Mouse (Mus musculus) adrenal gland, postnatal 25 days (tissue): ENCODE results near the gene C1galt1. TPM values are rescaled to one million over a fixed set of nuclear protein-coding genes. Genes with fewer than 3 reads are reported as not detected.
A peak's percentile ranks its signal among the peaks of the same experiment; 100 is the strongest.

Experiments used
- DNase-seq: peaks from one replicate; pipeline ENCODE4 v3.0.0; 2021; ENCODE audit warnings: mixed read lengths
- total RNA-seq: library from RNA; stranded (reverse); gene quantifications from 2 replicates; pipeline ENCODE4 v1.2.3, GENCODE M21; 2021

The C1galt1 gene
- total RNA-seq, 1 experiment from 2014 or later, result 59.0 TPM

DNA sequence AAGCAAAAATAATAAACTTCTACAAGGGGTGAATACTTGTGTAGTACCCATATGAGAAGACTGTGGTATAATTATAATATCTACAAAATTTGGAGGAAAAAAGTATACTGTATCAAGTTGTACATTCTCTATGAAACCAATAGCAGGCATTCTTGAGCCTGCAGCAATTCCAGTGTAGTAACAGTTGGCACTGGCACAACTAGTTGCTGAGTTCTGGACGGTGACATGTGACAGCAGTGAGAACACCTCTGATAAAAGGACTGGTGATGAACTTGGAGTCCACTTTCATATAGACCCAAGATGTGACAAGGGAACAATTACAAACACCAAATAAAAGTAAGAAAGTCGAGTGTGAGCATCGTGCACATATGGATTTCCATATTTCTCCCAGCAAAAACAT, 14.5 kb downstream of the C1galt1 start:
- no peak for DNase-seq

DNA sequence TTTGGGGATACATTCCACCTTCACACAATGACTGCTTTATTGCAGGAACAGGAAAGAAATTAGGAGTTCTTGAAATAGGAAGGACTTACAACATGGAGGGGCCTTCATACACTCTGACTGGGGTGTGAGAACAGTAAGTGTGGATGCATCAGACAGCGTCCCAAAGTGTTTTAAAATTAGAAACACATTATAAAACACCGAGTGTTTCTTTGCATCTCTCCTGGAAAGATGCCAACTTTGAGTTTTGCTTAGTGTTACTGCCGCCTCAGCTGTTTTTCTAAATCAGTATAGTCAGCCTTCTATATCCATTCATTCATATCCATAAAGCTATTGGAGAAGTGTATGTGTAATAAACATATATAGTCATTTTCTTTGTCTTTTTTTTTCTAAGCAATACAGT, 16.4 kb downstream of the C1galt1 start:
- DNase-seq, result no peak

DNA sequence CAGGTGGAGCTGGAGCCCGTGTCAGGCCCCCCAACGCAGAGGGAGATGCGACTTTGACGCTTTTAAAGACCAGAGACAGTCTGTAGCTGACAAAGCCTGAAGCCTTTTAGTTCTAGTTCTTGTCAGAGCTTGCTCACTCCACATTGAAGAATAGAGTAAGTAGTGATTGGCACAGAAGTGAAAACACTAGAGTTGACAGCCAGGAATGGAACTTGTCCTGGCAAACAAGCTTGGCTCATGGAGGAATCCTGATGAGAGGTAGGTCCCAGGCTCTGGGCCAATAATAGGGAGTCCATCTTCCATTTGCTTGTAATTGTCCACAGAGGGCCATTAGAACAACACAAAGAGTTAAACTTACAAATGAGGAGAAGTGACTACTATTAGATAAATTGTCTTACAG, 18.7 kb downstream of the C1galt1 start:
- no peak for DNase-seq

DNA sequence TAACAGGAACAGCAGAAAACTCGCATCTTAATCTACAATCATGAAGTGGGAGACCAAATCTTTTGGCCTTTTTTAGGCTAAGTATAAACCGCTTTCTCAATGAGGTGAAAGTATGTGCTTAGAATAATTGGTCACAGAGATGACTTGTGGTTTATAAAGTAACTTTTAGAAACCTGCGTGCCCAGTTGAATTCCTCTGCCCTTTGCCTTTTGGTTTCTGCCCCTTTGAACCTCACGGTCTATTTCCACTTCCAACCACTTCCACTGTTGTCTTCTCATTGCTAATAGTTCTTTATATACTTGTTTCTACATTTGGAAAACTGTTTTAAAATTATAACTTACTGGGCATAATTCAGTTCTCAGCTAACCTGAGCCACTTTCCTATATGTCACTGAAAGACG, 32.2 kb downstream of the C1galt1 start:
- DNase-seq, result no peak

DNA sequence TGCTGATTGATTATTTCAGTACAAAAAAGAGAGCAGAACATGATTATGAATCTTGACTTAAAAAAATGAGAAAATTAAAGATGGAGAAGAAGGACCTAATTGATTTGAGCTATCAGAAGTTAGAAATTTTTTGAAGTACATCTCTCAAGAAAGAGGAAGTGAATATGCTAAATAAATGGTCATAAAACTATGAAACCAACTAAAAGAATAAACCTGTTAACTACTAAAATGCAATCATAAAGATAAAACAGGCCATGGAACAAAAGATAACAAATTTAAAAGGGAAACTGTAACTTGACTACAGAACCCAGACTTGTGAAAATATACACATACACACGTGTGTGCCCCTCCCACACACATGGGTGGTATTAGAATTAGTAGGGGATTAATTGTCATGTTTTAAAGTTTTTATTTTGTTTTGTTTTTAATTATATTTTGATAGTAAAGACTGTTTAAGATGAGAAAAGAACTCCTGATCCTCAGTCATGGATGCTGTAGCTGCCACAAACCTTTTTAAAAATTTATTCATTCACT, 37.0 kb downstream of the C1galt1 start:
- no peak for DNase-seq

DNA sequence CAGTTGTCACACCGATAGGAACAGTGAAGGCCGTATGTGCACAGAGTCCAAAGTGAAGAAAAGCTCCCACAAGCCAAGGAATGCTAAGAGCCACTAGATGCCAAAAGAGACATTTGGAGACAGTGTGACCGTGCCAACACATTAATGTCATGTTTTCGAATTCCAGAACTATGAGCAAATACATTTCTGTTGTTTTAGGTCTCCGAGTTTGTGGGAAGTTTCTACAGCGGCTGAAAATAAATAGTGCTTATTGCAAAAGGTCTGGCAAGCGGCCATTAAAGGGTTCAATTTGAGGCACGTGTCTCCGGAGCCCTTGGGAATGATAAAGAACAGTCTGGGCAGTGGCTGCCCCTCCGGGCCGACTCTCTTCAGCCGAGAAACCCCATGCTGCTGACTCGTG, 37.9 kb downstream of the C1galt1 start:
- peak; percentile 64 for DNase-seq

DNA sequence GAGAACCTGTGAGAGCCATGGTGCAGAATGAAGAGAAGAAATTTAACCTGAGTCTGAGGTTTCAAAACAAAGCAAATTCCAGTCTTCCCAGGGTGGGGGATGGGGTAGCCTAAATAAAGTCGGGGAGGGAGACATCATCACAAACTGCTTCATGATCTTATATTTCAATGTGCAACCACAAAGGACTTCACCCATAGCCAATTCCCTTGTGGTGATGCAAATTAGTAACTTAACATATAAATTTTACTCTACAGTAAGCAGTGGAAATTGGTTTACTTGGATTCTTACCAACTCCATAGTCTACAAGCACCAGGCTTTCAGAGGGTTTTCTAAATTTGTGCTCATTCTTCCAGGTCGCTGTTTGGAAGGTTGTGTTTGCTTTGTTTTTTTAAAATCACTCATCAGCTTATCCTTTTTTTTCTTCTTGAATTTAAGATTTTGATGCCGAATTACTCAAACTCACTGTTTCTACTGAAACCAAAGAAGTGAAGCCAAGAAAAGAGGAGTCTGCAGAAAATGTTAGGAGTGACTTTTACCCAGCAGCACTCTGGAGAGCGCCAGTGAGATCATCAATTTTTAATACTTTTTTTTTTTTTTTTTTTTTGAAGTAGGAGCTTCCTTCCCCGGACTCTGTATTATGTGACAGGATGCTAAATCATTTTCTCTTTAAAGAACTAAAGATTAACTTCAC, 41.5 kb downstream of the C1galt1 start:
- no peak for DNase-seq

DNA sequence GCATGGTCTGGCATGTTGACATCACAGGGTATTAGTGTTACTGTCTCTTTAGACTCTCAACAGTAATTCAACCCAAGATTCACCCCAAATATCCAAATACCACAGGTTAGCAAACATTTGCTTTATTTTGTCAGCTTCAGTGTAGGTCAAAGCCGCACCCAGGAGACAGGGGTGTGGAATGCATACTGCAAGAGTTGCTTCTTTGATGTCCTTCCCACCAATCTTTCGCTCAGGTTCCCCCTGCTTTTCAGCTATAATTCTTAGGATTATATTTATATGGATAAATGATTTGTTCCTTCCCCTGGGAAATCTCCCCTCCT, 42.0 kb downstream of the C1galt1 start:
- no peak for DNase-seq

DNA sequence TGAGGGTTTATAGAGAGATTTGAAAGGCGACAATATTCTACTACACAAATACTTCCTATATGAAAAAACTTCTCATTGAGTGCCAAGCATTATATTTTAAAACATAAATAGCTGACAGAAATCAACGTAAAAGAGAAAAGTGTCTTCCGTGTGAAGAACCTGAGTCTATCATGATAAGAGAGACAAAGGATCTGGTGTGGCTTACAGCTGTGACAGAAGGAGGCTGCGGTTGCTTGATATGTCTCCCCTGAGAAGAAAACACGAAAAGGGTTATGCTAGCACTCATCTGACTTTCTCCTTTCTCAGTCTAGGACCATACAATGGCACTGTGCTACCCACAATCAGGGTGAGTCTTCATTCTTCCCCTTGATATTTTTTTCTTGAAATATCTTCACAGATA, 51.7 kb downstream of the C1galt1 start:
- DNase-seq, result no peak

DNA sequence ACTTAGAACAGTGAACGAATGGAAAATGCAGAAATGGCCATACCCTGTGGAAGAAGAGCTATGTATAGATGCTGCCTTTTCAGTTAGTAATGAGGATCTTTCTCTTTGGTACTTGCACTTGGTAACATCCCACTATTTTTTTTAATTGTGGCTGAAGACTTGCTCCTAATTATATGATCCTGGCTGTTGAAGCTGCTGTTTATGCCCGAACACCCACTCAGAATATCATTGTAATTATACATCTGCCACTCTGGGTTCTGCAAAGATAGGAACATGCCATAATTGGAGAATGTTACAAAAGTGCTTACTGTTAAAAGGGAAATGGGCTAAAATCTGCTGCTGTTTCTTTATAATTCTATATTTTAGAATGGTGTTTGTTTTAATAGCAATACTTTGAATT, 67.4 kb downstream of the C1galt1 start:
- no peak for DNase-seq

Other genes starting within 250 kb of the C1galt1 start
- 56.9 and 94.2 TPM in 2 replicates for gene Asns, start 151.6 kb upstream of the C1galt1 start, total RNA-seq